Mouse (Mus musculus): ENCODE results near the gene Nhs. TPM values are rescaled to one million over a fixed set of nuclear protein-coding genes. Genes with fewer than 3 reads are reported as not detected.

Nhs gene
- total RNA-seq (2021) = 1 to 10 TPM; 7.6 to 9.5 TPM

DNA sequence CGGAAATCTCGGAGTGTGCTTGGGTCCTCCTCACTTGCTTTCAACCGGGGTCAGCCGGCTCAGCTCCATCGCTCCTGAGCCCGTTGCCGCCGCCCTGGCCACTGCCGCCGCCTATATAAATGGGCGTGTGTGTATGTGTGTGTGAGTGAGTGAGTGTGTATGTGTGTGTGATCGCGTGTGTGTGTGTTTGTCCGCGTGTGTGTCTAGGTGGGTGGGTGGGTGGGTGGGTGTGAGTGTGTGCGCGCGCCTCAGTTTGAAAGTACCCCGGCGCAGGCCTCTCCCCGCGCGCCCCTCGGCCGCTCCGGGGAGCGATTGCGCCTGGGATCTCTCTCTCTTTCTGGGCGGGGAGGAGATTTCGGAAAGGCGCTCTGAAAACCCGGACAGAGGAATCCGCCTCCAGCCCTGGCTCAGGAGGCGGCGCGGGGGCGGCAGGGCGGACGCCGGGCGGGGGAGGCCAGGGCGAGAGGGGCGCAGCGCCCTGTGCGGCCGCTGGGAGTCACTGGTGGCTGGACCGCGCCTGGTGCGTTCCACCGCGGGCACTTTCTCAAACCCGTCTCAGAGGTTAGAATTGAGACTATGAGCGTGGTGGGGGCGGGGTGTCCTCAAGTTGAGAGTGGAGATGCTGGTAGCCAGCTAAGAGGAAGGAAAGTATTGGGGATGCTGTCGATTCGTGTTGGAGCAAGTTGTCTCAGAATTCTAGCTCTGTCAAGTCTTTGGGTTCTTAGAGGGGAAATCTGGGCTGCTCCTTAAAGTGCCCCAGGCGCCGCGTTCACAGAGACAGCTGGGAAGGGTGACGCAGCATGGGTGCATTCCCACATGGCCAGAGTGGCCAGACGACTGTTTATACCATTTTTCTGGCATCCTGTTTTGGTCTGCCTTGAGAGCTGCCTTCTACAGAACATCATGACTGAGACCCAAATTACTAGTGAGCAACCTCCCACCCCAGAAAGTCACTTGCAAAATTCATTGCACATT is at the start of gene Nhs:
Nhs (minus strand) TSS at position 94 of the 975 bp plus-strand sequence.
- DNase-seq = peak; percentile 72
- intact Hi-C loops (cut with DNase I) = loop anchor here (2.0 kb wide), 1 partner anchor 119 kb away; no protein-coding TSS in a partner anchor

DNA sequence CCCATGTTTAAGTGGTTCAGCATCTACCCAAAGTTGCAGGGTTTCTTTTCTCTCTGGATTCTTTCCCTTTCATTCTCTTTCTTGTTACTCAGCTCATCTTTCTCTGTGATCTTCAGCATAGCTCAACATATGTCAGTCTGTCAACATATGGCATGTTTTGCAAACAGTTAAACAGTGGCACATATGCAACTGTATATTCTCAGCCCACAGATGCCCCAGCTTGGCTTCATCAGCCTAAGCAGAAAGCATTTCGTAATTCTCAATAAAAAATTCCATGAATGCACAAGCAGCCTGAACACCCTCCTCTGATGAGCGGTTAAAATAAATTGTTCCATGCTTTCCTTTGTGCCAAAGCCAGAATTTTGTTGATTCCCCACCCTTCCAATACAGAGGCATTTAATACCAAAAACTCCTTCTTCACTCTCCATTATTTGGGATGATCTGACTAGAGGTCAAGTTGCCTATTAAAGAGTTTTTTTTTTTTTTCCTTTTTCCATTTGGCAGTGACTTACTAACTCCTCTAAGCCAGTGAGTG is 46.9 kb upstream of the Nhs start:
- intact Hi-C loops (cut with DNase I) = no loop called here
- no peak for DNase-seq

DNA sequence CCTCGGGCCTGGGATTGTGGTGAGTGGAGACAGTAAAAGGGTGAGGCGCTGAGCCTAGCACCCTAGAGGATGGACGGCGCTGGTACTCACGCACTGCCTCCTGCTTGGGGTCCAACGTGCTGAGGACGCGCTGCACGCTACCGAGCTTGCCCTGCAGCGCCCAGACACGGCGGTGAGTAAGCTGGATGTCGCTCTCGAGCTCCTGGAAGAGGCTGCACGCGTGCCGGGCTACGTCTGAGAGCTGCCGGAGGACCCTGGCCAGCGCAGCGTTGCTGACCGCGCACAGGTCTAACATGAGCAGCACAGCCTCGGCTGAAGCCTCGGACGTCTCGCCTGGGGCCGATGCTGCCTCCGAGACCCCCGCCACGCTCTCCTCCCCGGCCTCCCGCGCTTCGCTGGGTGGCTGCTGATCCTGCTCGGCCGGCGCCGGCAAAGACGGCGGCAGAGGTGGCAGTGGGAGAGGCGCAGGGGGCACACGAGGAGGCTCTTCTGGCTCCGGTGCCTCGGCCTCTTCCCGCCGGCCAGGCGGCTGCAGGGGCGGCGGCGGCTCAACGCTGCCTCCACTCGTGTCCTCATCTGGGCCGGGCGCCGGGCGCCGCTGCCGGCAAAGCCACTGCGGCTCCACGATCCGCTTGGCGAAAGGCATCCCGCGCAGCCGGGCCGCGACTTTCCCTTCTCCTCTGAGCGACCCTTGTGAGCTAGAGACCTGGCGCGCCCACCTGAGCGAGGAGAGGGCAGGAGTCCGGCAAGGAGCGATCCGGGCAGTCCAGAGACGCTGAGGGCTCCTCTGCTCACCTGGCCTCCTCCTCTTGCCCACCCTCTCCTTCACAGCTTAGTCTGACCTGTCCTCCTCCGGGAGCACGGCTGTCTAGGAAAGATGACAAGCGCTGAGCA is 540 bp downstream of the Nhs start:
- intact Hi-C loops (cut with DNase I) = loop anchor here (2.0 kb wide), 1 partner anchor 120 kb away; no protein-coding TSS in a partner anchor
- peak; percentile 32 for DNase-seq

DNA sequence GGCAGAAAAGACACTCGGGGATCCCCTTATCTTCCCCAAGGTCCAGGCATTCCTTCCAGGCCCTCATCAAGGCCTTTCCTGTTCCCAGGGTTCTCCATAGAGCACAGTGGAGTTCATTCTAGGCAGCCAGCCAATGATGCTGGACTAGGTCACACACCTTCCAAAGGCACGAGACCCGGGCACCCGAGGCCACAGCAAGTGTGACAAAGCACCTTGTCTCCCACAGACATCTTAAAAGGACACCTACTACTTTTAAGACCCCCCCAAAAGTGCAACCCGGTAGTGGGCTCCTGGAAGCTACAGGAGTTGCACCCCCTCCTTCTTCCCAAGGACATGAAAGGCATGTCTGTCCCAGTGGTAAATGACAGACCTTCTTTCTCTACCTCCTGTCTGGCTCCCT is 1.4 kb downstream of the Nhs start:
- DNase-seq = peak; percentile 1
- intact Hi-C loops (cut with DNase I) = loop anchor here (2.0 kb wide), 1 partner anchor 121 kb away; no protein-coding TSS in a partner anchor

DNA sequence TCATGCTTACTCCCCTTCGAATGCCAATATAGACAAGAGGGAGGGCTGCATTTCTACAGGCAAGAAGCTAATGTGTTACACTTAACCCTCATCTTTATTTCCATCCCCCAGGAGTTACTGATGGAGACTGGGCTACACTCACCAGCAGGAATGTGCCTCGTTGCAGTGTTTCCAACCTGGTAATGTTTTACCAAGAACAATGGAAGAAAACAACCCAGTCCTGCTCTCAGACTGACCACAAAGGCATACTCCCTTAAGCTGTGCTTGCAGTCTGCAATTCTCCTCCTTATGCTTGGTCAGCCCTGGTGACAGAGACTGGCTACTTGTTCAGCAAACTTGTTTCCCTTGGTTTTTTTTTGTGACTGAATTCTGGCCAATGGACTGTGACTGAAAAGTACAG is 21.7 kb downstream of the Nhs start:
- intact Hi-C loops (cut with DNase I) = no loop called here
- no peak for DNase-seq

DNA sequence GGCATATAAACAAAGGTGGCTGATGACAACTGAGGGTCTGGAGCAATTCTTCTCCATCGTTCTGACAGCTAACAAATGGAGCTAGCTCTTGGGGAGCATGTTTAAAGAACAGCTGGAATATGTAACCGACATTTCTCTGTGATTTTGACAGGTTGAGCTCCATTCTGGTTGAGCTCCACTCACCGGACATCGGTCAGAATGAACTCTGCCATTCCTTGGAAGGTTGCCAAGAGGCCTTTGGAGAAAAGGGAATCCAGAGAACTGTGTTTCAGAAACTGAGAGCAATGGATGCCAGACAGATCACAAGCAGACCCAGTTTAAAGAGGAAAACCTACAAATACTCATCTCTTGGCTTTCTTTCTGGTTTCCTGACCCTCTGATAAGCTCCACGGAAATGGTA is 46.3 kb downstream of the Nhs start:
- no peak for DNase-seq
- intact Hi-C loops (cut with DNase I) = no loop called here

DNA sequence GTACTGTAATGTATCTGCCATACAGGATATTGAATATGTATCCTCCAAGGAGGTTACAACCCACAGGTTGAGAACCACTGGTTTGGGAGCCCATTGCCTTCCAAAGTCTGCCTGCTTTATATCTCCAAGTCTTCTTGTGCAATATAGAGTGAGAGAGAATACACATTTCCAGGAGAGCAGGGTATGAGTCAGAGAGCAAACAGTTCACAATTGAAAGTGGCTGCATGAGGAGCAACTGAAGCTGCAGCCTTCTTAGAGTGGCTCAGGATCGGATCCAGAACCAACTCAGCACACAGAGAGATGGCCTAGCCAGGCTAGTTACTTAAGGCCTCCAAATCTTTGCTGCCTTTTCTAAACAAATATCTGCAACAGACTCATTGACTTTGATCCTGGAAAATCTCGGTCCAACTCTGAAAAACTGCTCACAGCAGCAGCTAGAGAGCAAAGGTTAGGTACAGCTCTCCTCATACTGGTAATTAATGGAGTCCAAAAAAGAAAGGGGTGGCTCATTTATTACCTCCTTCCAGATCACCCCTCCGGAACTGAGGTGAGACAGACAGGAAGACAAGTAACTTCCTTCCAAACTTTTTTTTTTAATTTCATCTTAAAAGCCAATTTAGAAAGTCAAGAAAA is 56.6 kb downstream of the Nhs start:
- DNase-seq = no peak
- intact Hi-C loops (cut with DNase I) = no loop called here

DNA sequence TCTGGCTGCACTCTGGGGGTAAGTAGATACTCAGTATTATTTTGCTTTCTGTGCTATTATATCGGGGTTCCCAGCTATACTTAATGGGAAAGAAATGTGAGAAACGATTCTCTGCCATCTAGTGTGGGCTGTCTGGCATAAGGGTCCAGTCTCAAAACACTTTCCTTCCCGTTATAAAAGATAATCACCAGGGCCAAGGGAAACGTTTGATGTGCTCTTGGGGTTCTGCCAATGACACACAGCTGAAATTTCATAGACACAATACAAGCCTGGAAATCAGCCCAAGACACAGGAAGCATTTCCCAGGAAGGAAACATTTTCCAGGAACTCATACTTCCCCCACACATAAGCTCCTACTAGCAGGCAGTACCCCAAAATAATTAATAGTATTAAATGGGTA is 61.2 kb downstream of the Nhs start:
- intact Hi-C loops (cut with DNase I) = no loop called here
- DNase-seq = no peak

DNA sequence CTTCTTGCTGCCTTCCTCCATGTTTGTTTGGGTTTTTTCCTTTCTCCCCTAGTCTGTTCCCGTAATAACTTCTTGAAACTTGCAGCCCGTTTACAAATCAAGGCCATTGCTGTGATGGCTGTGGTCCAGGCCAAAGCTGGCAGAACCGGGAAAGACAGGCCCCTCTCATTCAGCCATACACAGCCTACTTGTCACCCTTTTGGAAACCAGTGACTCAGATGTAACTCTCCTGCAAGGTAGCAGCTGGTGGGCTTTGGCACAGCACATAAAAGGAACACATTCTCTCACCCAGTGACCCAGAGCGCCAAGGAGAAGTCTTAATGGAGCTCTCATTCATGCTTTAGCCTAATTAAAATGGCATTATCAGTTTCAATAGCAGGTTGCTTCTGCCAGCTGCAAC is 72.2 kb downstream of the Nhs start:
- peak; percentile 75 for DNase-seq
- intact Hi-C loops (cut with DNase I) = no loop called here

DNA sequence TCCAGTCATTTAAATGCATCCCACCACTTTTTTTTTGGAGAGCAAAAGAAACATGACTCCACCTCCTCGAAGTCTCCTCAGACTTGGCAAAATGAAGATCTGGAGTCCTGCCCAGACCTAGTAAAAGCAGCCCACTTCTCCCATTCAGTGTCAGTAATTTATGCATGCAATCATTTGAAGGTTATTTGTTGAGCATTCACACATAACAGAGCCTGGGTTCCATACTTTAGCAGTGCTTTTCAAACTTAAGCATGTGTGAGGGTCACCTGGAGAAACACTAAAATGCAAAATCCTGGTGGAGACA is 73.7 kb downstream of the Nhs start:
- intact Hi-C loops (cut with DNase I) = no loop called here
- peak; percentile 46 for DNase-seq

DNA sequence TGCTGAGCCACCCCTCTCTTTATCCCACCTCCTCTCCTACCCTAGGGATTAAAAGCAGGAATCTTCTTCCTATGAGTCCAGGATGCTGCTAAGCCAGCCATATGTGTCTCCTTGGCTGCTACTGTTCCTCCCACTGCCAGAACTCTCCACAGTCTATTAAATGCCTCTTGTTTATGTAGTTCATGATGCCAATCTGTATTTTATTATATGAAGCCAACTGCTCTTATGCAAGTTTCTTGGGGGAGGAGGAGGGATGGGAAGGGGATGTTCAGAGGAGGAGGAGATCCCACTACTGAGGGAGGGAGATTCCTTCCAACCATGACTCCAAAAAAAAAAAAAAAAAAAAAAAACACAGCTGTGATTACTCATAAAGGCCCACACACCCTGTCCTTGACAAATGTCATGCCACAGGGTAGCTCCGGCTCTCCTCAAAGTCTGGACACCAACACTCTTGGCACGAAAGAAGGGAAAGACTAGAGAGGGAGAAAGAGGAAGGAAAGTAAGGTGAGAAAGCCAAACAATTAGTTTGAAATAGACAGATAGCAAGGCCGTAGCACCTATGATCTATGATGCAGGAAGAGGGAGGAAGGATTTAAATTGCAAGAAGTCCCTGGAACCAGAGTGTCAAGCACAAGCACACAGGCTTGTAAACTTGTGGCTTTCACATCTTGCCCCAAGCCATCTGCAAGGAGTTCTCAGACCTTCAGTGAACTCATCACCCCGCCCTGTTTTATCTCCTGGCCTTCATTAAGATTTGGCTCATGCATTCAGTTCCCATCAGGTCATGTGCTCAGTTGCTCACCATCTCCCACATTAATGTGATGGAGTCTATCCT is 74.3 kb downstream of the Nhs start:
- intact Hi-C loops (cut with DNase I) = no loop called here
- peak; percentile 7 for DNase-seq

DNA sequence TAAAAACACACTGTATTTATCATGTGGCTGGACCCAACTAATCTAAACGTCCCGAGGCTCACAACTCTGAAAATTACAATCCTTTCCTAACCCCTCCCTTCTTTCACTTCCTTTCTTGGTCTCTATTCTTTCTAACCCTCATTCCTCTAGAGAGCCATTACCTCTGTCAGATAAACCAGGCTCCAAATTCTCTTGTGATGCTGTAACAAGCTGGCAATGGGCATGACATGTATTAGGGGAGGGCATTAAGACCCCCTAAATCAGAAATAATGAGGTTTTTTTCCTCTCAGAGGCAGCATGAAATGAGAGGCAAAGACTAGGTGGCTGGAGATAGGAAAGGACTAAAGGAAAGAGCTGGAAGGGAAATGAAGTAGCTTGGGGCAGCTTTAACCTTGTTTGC is 96.4 kb downstream of the Nhs start:
- no peak for DNase-seq

DNA sequence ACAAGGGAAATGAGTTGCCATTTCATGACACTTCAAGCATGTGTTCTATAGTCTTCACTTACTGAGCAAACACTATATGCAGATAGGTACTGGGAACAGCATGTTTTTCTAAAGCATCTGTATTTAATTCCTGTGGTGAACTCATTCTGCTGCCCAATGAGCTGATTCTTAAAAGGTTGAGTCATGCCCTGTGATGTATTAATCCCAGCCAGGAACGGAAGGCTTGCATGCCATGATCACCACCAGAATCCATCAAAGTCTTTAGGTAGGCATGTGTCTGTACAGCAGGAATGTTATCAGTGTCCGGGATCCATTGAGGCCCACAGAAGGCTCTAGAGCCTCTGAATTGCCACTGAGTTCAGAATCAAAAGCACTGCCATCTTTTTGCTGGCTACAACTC is 103.9 kb downstream of the Nhs start:
- intact Hi-C loops (cut with DNase I) = no loop called here
- no peak for DNase-seq

More for the DNA sequence above, 96.4 kb downstream of the Nhs start:
- intact Hi-C loops (cut with DNase I) = no loop called here

DNA sequence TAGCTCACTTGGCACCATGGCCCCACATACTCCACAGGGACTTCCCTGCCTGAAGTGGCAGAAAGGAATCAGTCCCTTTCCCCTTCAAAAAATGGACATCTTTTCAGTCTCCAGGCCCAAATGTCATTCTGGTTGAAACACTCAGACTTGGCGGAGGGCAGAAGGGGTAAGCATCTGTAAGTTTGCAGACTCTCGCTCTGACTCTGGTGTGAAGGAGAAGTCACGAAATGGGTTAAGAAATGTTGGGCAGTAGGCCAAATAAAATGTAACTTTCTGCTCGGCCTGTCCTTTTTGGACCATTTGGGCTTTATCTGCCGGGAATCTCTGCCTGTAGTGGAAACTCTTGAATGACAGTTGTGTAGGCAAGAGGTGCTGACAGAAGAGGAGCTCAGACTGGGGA is 106.0 kb downstream of the Nhs start:
- intact Hi-C loops (cut with DNase I) = no loop called here
- DNase-seq = no peak

DNA sequence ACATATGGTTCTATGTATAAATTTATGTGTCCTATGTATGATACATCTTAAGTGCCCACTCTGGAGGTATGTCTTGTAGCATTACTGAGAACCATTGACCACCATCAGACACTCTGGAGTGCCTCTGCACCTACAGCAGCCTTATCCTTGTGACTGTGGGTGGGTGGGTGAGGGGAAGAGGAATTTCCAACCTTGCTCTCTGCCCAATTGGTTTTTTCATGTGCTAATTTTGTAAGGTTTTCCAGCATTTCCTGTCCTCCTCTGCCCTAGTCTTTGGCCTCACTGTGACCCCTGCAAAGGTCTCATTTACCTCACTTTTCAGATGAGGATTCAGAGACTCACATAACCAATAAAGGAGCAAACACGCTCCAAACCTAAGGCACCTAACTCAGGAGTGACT is 107.0 kb downstream of the Nhs start:
- no peak for DNase-seq
- intact Hi-C loops (cut with DNase I) = no loop called here

DNA sequence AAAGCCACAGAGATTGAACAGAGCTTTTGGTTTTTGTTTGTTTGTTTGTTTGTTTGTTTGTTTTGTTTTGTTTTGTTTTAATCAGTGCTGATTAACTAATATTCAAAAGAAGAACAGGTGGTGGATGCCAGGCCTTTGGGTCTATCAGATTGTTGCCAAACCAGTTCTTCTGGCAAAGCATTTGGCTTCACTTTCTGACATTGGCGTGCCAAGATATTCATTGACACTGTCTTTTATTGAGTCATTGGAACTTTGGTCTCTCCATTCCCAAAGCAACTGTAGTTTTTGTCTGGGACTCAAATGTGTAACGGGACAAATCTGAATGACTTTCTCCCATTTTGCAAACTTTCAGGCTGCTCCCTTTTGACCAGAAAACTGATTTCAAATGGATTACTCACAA is 109.9 kb downstream of the Nhs start:
- no peak for DNase-seq
- intact Hi-C loops (cut with DNase I) = no loop called here

DNA sequence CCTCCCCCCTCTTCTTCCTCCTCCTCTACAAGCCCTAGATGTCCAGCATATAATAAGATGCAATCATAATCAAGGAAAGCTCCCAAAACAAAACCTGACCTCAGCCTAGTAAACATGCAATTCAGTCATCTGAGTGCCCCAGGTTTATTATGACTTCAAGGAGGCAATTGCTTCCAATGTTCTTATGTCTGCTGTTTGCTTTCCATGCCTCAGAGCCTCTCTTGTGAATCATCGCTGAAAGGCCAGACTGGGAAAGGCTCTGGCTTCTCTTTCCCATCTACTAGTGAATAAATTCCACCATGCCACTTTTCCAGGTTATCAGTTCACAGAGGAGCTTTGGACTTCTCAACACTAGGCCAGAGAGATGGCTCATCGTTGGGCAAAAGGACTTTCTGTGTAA is 114.0 kb downstream of the Nhs start:
- no peak for DNase-seq
- intact Hi-C loops (cut with DNase I) = no loop called here

DNA sequence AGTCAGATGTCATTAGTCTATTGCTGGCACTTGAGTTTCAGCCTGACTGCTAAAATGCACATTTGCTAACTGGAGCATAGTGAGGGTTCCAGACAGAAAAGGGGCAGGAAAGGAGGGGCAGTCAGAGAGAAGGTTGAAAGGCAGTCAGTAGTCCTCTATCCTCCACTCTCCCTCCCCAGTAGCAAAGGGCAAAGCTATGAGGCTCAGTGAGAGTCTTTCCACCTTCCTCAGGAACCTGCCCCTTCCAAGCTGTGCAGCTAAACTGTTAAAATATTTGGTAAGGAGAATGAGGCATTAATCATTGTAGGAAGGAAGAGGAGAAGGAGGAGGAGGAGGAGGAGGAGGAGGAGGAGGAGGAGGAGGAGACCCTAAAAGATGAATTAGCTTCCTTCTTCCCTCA is 115.4 kb downstream of the Nhs start:
- intact Hi-C loops (cut with DNase I) = no loop called here
- no peak for DNase-seq

DNA sequence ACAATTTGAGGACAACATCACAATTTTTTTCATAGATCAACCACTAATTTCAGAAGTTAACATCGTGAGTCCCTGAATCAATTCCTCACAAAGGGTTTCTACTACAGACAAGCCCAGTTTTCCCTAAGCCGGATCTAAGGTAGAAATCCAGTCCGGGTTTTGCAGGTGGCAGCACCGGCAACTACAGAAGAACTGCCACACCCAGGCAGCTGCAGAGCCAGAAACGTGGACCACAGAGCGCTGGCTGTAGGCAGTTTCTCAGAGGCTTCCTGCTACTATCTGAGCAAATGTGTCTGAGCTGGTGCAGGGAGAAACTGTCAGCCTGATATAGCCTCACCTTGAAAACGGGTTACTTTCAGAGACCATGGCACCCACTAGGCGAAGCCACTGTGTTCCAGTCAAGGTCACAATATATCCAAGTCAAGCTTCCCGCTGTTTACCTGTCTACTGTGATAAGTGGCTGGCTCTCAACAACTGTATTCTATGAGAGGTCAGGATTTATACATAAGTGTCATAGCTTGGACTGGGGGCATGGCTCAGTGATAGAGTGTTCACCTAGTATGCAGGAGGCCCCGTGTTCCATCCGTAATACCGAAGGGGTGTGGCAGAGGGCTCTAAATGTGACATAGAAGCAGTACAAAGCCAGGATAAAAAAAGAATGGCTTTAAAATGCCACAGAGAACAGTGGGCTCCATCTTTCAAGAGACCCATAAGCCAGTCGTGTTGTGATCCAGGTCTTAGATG is 134.1 kb downstream of the Nhs start:
- peak; percentile 40 for DNase-seq
- intact Hi-C loops (cut with DNase I) = loop anchor here (5.0 kb wide), 1 partner anchor 127 kb away; no protein-coding TSS in a partner anchor

All from left cerebral cortex, postnatal 4 days (tissue).